Mouse (Mus musculus): Measurements from ENCODE around the gene Scn2b. TPM values are rescaled to one million over a fixed set of nuclear protein-coding genes. Genes with fewer than 3 reads are reported as not detected.
A peak's percentile ranks its signal among the peaks of the same experiment; 100 is the strongest.

Gene Scn2b
- polyA plus RNA-seq, 1 experiment: 83.5 TPM

DNA sequence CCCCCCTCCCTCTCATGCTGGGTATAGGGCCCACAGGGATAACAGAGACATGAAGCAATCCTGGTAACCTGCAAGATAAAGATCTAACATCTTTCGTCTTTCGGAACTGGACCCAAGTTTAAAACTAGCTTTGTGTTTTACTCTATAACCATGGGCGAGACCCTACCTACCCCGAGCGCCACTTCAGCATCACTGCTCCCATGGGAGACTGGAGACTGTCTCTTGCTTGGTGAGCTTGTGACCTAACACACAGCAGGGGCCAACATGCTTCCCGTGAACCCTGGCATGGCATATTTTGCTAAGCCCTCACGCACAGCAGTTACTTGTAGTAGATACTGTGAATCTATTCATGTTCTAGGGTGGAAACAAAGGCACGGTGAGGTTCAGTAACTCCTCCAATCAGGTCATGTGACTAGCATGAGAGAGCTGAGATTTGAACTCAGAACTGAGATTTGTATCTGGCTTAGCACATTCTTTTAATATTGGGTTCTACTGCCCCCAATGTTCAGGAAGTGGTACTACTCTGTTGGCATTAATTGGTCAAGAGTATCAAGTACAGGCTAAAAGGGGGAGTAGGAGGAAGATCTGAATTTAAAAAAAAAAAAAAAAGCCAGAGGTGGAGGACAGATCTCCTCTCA lies 1.9 kb downstream of the Scn2b start:
- no peak for DNase-seq (ENCODE audit: extremely low spot score in 1 of 2, low spot score in 1 of 2)

- no peak for DNase-seq (ENCODE audit: extremely low spot score in 1 of 2, low spot score in 1 of 2)
These were observed 2.5 kb downstream of the Scn2b start for GRCm38 (mm10) chr9:45119954-45120530.

- DNase-seq (ENCODE audit: extremely low spot score in 1 of 2, low spot score in 1 of 2): no peak
These were observed 3.0 kb downstream of the Scn2b start for GRCm38 (mm10) chr9:45120567-45120966.

DNA sequence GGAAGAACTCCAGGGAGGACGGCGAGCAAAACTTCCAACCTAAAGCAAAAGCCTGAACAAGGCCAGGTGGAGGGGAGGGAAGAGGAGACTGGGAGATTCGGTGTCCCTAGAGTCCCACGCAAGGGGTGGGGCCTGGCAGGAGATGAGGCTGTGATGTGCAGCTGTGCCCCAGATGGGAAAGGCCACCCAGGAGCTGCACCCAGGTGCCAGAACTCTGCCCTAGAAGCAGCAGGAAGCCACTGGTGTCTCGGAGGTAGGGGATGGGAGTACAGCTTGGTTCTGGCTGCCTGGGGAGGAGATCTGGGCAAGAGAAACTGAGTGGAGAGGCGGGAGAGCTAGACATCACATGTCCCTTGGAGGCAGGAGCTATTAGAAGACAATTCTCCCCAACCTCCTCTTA lies 3.4 kb downstream of the Scn2b start:
- DNase-seq (ENCODE audit: extremely low spot score in 1 of 2, low spot score in 1 of 2): peak in 1 of 2 experiments; percentile 42

DNA sequence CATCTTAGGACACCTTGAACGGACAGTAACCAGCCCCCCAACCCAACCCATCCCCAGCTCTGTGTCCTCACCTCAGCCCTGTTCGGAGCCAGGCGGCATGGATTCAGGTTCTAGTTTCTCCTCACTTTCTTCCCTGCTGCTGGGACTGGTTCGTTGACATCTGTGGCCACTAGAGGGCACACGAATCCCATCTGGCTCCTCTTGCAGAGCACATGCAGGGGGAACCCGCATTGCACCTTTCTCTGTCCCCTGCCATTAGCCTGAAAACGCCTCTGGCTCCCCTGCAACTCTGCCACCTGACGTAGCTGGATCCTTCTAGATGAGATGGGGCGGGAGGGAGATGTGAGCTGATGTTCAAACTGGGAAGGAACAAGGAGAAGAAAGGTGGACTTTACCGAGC lies 4.2 kb downstream of the Scn2b start:
- DNase-seq (ENCODE audit: extremely low spot score in 1 of 2, low spot score in 1 of 2): peak; percentile 54 to 85

DNA sequence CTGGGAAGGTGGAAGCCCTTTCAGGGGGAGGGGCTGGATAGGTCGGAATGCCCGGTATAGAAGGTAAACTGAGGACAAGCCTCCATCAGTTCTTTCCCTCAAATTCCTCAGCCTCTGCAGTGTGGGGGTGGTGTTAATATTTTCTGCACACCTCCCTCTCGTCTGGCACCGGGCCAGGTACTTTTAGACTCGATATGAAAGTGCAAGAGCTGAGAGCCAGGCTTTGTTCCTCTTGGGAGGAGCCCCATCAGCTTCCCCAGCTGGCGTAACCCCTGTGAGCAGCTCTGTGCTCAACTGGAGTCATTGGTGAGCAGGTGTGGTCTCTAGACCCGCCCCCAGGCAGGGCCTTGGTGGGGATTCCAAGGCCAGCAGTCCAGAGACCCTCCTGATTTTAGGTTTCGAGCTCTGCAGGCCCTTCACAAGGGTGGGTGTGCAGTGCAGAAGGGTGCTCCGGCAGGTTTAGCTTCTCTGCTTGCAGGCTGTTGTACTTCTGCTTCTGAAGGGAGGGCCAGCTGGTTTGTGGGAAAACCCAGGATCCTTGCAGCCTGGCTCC lies 4.7 kb downstream of the Scn2b start:
- peak; percentile 88 to 92 for DNase-seq (ENCODE audit: extremely low spot score in 1 of 2, low spot score in 1 of 2)

GRCm38 (mm10) chr9:45125211-45125610 lies 7.6 kb downstream of the Scn2b start:
- no peak for DNase-seq (ENCODE audit: extremely low spot score in 1 of 2, low spot score in 1 of 2)

GRCm38 (mm10) chr9:45126941-45127340 lies 9.4 kb downstream of the Scn2b start:
- no peak for DNase-seq (ENCODE audit: extremely low spot score in 1 of 2, low spot score in 1 of 2)

GRCm38 (mm10) chr9:45130119-45130518 lies 12.5 kb downstream of the Scn2b start:
- DNase-seq (ENCODE audit: extremely low spot score in 1 of 2, low spot score in 1 of 2): no peak

GRCm38 (mm10) chr9:45133484-45134310 lies 16.1 kb downstream of the Scn2b start:
- no peak for DNase-seq (ENCODE audit: extremely low spot score in 1 of 2, low spot score in 1 of 2)

DNA sequence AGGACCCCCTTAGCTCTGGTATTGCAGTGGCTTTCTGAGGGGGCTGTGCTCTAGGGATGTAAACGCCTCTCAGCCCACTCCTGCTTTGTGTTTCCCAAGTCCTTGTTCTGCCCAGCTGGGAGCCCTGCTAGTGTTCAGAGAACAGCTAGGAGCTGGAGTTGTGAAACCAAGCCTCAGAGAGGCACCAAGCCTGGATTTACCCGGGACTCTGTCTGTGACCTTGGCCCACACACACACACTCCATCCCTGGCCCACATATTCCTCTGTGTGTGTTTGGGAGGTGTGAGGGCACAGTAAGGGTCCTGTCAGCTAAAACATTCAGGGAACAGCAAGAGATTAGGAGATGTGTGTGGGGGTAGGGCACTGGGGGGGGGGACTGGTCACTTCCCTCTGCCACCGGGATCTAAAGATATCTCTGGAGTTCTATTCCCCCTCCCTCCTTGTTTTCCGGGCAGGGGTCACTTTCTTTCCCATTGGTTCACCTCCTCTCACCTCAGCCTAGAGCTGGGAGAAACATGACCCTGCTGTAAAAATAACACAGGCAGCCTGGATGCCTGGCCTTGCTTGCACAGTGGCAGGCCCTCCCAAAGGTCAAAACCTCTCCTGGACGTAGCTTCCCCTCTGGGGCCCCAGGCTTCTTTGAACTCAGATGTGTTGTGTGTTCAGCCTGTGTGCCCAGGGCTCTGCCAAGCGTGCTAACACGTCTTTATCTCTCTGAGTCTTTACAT lies 19.0 kb downstream of the Scn2b start:
- no peak for DNase-seq (ENCODE audit: extremely low spot score in 1 of 2, low spot score in 1 of 2)

DNA sequence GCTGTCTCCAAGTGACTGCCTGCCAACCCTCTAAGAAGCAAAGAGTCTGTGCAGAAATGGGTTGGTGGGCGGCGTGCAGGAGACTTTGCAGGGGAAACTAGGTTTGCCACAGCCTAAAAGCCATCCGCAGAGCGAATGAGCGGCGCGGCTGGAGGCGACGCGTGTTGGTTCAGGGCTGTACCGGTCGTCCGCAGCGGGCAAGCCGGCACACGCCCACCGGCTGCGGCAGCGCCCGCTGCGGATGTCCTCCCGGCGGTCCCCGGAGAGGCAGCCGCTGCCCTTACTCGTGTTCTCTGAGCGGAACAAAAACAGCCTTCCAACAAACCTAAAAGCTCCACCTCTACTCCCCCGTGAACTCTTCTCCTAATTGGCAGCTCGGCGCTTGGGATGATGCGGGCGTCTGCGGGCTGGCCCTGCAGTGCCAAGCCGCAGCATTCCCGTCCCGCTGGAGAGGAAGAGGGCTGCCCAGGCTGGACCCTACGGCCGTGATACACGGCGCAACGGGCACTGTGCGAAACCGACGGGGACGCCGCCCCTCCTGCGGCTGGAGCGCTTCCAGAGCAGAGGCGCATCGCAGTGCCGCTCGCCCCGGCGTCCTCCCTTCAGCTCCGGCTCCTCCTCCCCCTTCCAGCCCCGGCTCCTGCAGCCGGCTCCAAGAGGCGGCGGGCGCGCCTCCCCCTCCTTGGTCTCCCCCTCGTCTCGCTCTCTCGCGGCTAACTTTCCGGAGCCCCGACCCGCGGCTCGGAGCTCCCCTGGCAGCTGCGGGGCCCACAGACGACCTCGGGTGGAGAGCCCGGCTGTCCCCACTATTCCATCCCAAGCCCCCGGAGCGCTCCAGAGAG lies 20.8 kb downstream of the Scn2b start, which contains the start of gene Scn4b:
Scn4b (plus strand) TSS at position 205 of the 842 bp plus-strand sequence.
- DNase-seq (ENCODE audit: extremely low spot score in 1 of 2, low spot score in 1 of 2): peak in 1 of 2 experiments; percentile 55

GRCm38 (mm10) chr9:45139082-45139481 lies 21.5 kb downstream of the Scn2b start:
- no peak for DNase-seq (ENCODE audit: extremely low spot score in 1 of 2, low spot score in 1 of 2)

GRCm38 (mm10) chr9:45140945-45141344 lies 23.4 kb downstream of the Scn2b start:
- DNase-seq (ENCODE audit: extremely low spot score in 1 of 2, low spot score in 1 of 2): no peak

DNA sequence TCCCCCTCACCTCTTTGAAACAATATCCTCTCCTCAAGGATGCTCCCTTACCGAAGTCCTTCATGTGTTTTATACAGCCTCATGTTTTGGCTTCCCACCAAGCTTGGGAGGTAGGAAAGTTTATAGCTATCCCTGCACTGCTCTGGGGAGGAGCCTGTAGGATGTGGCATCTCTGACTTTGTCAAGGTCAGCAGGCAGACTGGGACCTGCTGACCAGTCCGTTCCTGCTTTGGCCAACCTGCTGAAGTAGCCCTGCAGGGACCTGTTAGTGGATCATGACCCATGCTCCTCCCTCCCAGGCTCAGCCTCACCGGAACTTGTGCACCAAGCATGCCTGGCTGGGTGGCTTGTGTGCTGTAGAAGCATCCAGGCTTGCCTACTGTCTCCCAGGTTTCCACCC lies 25.1 kb downstream of the Scn2b start:
- DNase-seq (ENCODE audit: extremely low spot score in 1 of 2, low spot score in 1 of 2): no peak

- peak in 1 of 2 experiments; percentile 60 for DNase-seq (ENCODE audit: extremely low spot score in 1 of 2, low spot score in 1 of 2)
These were observed 28.1 kb downstream of the Scn2b start for GRCm38 (mm10) chr9:45145533-45146266.

GRCm38 (mm10) chr9:45146267-45146597 lies 28.6 kb downstream of the Scn2b start:
- DNase-seq (ENCODE audit: extremely low spot score in 1 of 2, low spot score in 1 of 2): peak in 1 of 2 experiments; percentile 93

DNA sequence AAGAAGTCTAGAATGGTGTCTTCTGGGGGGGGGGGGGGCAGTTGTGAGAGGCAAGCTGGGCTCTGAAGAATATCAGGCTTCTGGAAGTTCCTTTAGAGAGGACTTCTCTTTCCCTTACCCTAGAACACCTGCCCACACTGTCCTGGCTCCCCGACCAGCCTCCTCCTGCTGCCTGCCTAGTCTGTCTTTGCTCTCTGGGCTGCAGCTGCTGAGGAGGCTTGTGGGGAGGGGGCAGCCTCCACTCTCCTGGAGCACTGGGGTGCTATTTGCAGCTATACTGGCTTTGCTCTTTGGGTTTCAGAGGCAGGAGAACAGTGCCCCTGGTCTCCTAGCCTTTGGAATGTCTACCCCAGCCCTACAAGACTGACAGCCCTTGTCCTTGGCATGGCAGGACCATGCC lies 33.4 kb downstream of the Scn2b start:
- no peak for DNase-seq (ENCODE audit: extremely low spot score in 1 of 2, low spot score in 1 of 2)

DNA sequence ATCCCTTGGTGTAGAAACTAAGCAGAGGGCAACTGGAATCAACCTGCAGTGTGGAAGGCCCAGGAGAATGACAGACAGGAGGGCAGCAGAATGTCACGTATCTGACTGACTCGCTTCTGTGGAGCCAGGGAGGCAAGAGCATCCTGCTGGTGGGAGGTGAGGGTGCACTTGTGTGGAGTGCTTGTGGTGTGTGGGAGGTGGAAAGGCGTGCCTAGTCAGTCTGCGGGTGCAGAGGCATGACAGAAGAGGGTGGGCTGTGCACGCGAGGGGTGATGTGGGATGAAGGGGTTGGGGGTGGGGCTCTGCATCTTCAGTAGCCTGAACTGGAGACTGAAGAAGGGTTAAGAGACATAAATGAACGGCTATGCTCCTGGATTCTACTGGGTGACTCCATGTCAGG lies 35.8 kb downstream of the Scn2b start:
- no peak for DNase-seq (ENCODE audit: extremely low spot score in 1 of 2, low spot score in 1 of 2)

All from frontal cortex, adult 2 months (tissue).